Mouse (Mus musculus): ENCODE results near the gene Espn. TPM values are rescaled to one million over a fixed set of nuclear protein-coding genes. Genes with fewer than 3 reads are reported as not detected.

Gene Espn
- polyA plus RNA-seq, 1 experiment from 2014 or later, result 3.4 TPM

DNA sequence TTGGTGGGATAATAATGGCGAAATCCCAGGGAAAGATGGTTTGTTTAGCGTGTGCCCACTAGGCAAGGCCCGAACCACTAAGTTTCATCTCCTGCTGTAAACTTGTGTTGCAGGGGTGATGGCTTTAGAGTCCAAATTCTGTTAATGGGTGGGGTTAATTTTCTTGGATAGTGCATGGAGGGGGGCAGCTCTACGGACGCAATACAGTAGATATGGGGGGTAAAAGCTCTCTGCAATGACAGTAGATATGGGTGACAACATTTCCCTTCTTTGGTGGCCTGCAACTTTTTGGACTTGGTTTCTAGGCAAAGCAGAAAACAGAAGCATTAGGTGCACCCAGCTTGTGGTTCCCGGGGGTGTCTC is 25.0 kb upstream of the Espn start:
- peaks cover 15% of the 10 kb centered on the region for H3K4me1 ChIP-seq
- peaks cover 42% of the 10 kb centered on the region for H3K27me3 ChIP-seq
- WGBS, result 66% methylated on average over 6 of the region's 6 CpGs
- H3K9me3 ChIP-seq, result no peaks in the 10 kb centered on the region
- H3K27ac ChIP-seq, result 0 out of 2 replicates have a peak overlapping the region, but pooled peaks have one; percentile 62
- peak overlapping the region; percentile 96 for H3K4me2 ChIP-seq
- no peak for ATAC-seq (ENCODE audit: insufficient number of reproducible peaks, insufficient read depth, low FRiP score, low TSS enrichment, low read depth)
- no peaks in the 10 kb centered on the region for H3K36me3 ChIP-seq
- peak overlapping the region; percentile 62 for H3K4me3 ChIP-seq
- H3K9ac ChIP-seq, result peak overlapping the region; percentile 90

DNA sequence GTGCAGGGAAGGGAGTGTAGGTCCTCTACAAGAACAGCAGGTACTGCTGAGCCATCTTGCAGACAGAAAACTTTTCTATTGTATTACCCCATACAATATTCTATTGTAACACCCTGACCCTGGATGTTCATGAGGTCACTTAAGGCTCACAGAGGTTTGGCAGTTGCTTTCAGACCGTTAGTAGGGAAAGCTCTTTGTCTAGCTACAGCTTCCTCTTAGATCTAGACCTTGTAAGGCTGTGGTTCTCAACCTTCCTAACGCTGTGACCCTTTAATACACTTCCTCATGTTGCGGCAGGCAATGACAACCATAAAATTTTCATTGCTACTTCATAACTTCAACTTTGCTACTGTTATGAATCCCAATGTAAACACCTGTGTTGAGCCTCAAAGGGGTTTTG is 24.5 kb upstream of the Espn start:
- Histone ChIP-seq H3K4me3 (no peak overlapping the region), H3K27me3 (peaks cover 42% of the 10 kb centered on the region), H3K4me1 (peaks cover 15% of the 10 kb centered on the region), H3K9ac (no peak overlapping the region), H3K9me3 (peaks cover 1% of the 10 kb centered on the region; the same call in 1 of the 2 replicates), H3K36me3 (no peaks in the 10 kb centered on the region), H3K4me2 (0 out of 2 replicates have a peak overlapping the region, but pooled peaks have one; percentile 96), H3K27ac (no peak overlapping the region)
- ATAC-seq (ENCODE audit: insufficient number of reproducible peaks, insufficient read depth, low FRiP score, low TSS enrichment, low read depth), result no peak
- 70% methylated on average over 3 of the region's 3 CpGs for WGBS

DNA sequence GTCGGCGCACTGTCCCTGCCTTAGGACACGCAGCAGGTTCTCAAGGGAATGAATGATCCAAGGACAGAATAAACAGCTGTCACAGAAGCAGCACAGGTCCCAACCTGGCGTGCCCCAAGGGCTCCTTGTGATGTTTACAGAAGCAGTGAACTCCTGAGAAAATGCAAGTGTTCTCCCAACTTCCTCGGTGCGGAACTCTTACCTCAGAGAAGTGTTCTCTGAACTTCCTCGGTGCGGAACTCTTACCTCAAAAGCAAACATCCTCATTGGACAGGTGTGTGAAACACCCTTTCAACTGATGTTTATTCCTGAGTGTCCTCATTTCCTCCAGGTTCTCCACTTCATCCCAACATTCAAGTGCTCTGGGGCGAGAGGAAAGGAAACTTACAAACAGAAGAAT is 21.8 kb upstream of the Espn start:
- H3K27ac ChIP-seq, result no peak overlapping the region
- H3K4me3 ChIP-seq, result no peak overlapping the region
- peaks cover 13% of the 10 kb centered on the region for H3K4me1 ChIP-seq
- H3K9ac ChIP-seq, result no peak overlapping the region
- no peak overlapping the region for H3K4me2 ChIP-seq
- H3K36me3 ChIP-seq, result no peaks in the 10 kb centered on the region
- no peak for ATAC-seq (ENCODE audit: insufficient number of reproducible peaks, insufficient read depth, low FRiP score, low TSS enrichment, low read depth)
- peaks cover 39% of the 10 kb centered on the region for H3K27me3 ChIP-seq
- WGBS, result 81% methylated on average over 9 of the region's 9 CpGs
- peaks cover 4% of the 10 kb centered on the region; the same call in 1 of the 2 replicates for H3K9me3 ChIP-seq

GRCm38 (mm10) chr4:152173041-152173440 is 20.9 kb upstream of the Espn start:
- Histone ChIP-seq H3K4me2 (no peak overlapping the region), H3K27ac (no peak overlapping the region), H3K36me3 (no peaks in the 10 kb centered on the region), H3K4me1 (peaks cover 6% of the 10 kb centered on the region), H3K9ac (no peak overlapping the region), H3K9me3 (peaks cover 4% of the 10 kb centered on the region; the same call in 1 of the 2 replicates), H3K27me3 (peaks cover 30% of the 10 kb centered on the region), H3K4me3 (no peak overlapping the region)
- WGBS, result under 1% methylated on average over 5 of the region's 5 CpGs
- no peak for ATAC-seq (ENCODE audit: insufficient number of reproducible peaks, insufficient read depth, low FRiP score, low TSS enrichment, low read depth)

- Histone ChIP-seq H3K9ac (no peak overlapping the region), H3K36me3 (no peaks in the 10 kb centered on the region), H3K27ac (no peak overlapping the region), H3K4me1 (no peaks in the 10 kb centered on the region), H3K4me3 (no peak overlapping the region), H3K9me3 (peaks cover 4% of the 10 kb centered on the region; the same call in 1 of the 2 replicates), H3K27me3 (peaks cover 27% of the 10 kb centered on the region), H3K4me2 (no peak overlapping the region)
- ATAC-seq (ENCODE audit: insufficient number of reproducible peaks, insufficient read depth, low FRiP score, low TSS enrichment, low read depth), result no peak
- WGBS, result 86% methylated on average over 6 of the region's 6 CpGs
Observed at GRCm38 (mm10) chr4:152171543-152171942, 19.4 kb upstream of the Espn start.

DNA sequence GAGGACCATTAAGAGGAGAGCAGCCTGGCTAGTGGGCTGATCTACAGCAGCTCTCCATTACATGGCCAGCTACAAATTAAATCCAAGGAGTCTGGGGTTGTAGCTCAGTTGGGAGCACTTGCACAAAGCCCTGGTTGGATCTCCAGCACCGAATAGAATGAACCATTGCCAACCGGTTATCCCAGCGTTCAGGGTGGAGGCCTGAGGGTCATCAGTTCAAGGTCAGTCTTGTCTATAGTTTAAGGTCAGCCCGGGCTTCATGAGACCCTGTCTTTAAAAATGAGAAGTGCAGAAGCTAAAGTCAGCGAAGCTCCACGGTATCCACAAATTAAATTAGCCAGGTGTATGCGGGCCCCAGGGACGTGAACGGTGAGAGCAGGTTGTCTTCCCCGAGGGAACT is 18.1 kb upstream of the Espn start:
- no peak overlapping the region for H3K27ac ChIP-seq
- 81% methylated on average over 10 of the region's 10 CpGs for WGBS
- no peak overlapping the region for H3K4me3 ChIP-seq
- peaks cover 8% of the 10 kb centered on the region; the same call in 1 of the 2 replicates for H3K4me1 ChIP-seq
- peaks cover 20% of the 10 kb centered on the region; the same call in 1 of the 2 replicates for H3K27me3 ChIP-seq
- no peak for ATAC-seq (ENCODE audit: insufficient number of reproducible peaks, insufficient read depth, low FRiP score, low TSS enrichment, low read depth)
- H3K9me3 ChIP-seq, result peaks cover 4% of the 10 kb centered on the region; the same call in 1 of the 2 replicates
- H3K4me2 ChIP-seq, result no peak overlapping the region
- no peak overlapping the region for H3K9ac ChIP-seq
- no peaks in the 10 kb centered on the region for H3K36me3 ChIP-seq

- WGBS, result 78% methylated on average over 7 of the region's 7 CpGs
- ATAC-seq (ENCODE audit: insufficient number of reproducible peaks, insufficient read depth, low FRiP score, low TSS enrichment, low read depth), result no peak
Observed at GRCm38 (mm10) chr4:152169103-152169502, 16.9 kb upstream of the Espn start.

GRCm38 (mm10) chr4:152168052-152168451 is 15.9 kb upstream of the Espn start:
- WGBS, result 62% methylated on average over 8 of the region's 8 CpGs
- H3K9ac ChIP-seq, result no peak overlapping the region
- no peak for ATAC-seq (ENCODE audit: insufficient number of reproducible peaks, insufficient read depth, low FRiP score, low TSS enrichment, low read depth)
- H3K27ac ChIP-seq, result no peak overlapping the region
- H3K4me3 ChIP-seq, result no peak overlapping the region
- H3K4me2 ChIP-seq, result no peak overlapping the region
- H3K27me3 ChIP-seq, result peaks cover 22% of the 10 kb centered on the region
- H3K9me3 ChIP-seq, result peaks cover 4% of the 10 kb centered on the region; the same call in 1 of the 2 replicates
- H3K4me1 ChIP-seq, result peaks cover 13% of the 10 kb centered on the region; the same call in 1 of the 2 replicates
- no peaks in the 10 kb centered on the region for H3K36me3 ChIP-seq

More at GRCm38 (mm10) chr4:152169103-152169502, 16.9 kb upstream of the Espn start:
- Histone ChIP-seq H3K9me3 (peaks cover 4% of the 10 kb centered on the region; the same call in 1 of the 2 replicates), H3K9ac (no peak overlapping the region), H3K27me3 (peaks cover 18% of the 10 kb centered on the region), H3K4me3 (no peak overlapping the region), H3K4me2 (no peak overlapping the region), H3K36me3 (no peaks in the 10 kb centered on the region), H3K27ac (no peak overlapping the region), H3K4me1 (peaks cover 13% of the 10 kb centered on the region; the same call in 1 of the 2 replicates)

DNA sequence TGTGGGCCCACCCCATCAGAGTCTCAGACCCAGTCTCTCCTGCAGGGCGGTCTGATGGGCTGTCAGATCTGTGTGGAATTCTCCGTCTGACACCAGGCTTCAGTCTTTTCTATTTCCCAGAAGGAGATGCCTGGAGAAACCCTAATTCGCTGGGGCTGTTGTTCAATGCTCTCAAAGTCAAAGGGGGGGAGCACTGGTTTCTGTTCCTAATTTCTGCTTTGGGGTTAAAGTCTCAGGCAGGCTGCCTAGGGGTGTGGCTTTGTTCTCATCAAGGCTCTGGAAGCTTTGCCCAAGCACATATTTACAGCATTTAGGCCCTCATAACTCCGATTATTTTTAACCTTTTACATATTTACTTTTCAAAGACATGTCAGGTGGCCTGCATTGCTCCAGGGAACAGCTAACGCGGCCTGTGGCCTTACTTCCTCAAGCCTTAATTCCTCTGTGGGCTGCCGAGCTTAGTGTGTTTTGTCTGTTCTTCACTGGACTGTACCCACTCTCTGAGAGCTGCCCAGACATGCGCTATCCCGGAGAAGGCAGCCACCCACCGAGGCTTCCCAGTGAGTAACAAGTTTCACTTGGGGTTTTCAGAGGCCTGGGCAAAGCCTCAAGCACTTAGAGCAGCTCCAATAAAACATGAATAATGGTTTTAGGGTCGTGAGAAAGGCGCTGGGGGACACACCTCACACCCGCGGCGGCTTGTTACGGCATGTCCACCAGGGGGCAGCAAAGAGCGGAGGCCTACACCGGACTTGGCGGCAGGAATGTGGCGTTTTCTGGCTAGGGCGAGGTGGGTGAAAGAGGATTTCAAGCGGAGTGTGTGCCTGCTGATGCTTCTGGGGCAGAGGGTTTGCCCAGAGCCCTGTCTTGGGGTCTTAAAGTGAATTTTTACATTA is 13.1 kb upstream of the Espn start:
- peaks cover 49% of the 10 kb centered on the region for H3K27me3 ChIP-seq
- no peak overlapping the region; the same call in 1 of the 2 replicates for H3K27ac ChIP-seq
- no peak overlapping the region for H3K9ac ChIP-seq
- H3K4me1 ChIP-seq, result peaks cover 13% of the 10 kb centered on the region; the same call in 1 of the 2 replicates
- H3K4me2 ChIP-seq, result peak overlapping the region; percentile 22; the same call in 1 of the 2 replicates
- WGBS, result 15% methylated on average over 22 of the region's 22 CpGs
- no peaks in the 10 kb centered on the region for H3K9me3 ChIP-seq
- H3K4me3 ChIP-seq, result no peak overlapping the region
- no peaks in the 10 kb centered on the region for H3K36me3 ChIP-seq
- no peak for ATAC-seq (ENCODE audit: insufficient number of reproducible peaks, insufficient read depth, low FRiP score, low TSS enrichment, low read depth)

DNA sequence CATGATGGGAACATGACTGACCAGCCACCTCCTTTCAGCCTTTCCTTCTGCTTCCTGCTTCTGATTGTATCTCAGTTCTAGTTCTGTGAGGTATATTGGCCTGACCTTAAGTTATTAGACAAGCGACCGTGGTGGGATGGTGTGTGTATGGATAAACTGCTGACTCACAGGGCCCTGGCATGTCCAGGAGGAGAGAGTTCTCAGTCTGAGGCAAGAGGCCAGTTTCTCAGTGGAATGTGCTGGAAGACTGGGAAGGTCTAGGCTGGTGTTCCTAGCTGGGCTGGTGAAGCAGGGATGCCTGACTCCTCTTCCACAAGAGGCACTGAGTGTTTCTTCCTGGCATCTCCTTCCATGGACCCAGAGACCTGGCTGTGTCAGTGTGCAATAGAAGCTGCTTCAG is 10.6 kb upstream of the Espn start:
- 90% methylated on average over 2 of the region's 2 CpGs for WGBS
- no peak overlapping the region for H3K27ac ChIP-seq
- no peaks in the 10 kb centered on the region for H3K9me3 ChIP-seq
- H3K4me3 ChIP-seq, result no peak overlapping the region
- H3K9ac ChIP-seq, result no peak overlapping the region
- no peak overlapping the region for H3K4me2 ChIP-seq
- no peaks in the 10 kb centered on the region for H3K36me3 ChIP-seq
- no peak for ATAC-seq (ENCODE audit: insufficient number of reproducible peaks, insufficient read depth, low FRiP score, low TSS enrichment, low read depth)
- peaks cover 29% of the 10 kb centered on the region for H3K4me1 ChIP-seq
- H3K27me3 ChIP-seq, result peaks cover 62% of the 10 kb centered on the region

DNA sequence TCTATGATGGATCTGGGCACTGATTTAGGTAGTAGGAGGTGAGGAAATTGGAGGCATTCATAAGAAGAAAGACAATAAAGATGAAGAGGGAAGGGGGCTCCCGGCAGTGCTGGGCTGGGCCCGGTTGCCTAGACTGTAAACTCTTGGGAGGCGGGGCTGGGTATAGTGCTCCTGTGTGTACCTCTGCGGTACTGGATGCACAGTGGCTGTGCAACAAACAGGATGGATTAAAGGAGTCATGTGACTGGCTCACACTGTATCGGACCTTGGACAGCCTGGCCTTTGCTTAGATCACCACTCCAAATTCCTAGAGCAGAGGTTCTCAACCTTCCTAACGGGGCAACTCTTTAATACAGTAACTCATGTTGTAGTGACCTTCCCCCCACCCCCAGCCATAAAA is 9.4 kb upstream of the Espn start:
- WGBS, result 73% methylated on average over 6 of the region's 6 CpGs
- Histone ChIP-seq H3K4me3 (no peak overlapping the region), H3K27ac (no peak overlapping the region), H3K9me3 (no peaks in the 10 kb centered on the region), H3K27me3 (peaks cover 72% of the 10 kb centered on the region), H3K9ac (no peak overlapping the region), H3K4me2 (no peak overlapping the region), H3K4me1 (peaks cover 29% of the 10 kb centered on the region), H3K36me3 (no peaks in the 10 kb centered on the region)
- ATAC-seq (ENCODE audit: insufficient number of reproducible peaks, insufficient read depth, low FRiP score, low TSS enrichment, low read depth), result no peak

- no peaks in the 10 kb centered on the region for H3K36me3 ChIP-seq
- H3K27ac ChIP-seq, result no peak overlapping the region
- no peak overlapping the region for H3K4me3 ChIP-seq
- ATAC-seq (ENCODE audit: insufficient number of reproducible peaks, insufficient read depth, low FRiP score, low TSS enrichment, low read depth), result no peak
- no peaks in the 10 kb centered on the region for H3K9me3 ChIP-seq
- peaks cover 76% of the 10 kb centered on the region for H3K27me3 ChIP-seq
- no peak overlapping the region for H3K4me2 ChIP-seq
- H3K4me1 ChIP-seq, result peaks cover 26% of the 10 kb centered on the region
- WGBS, result 44% methylated on average over 4 of the region's 4 CpGs
- H3K9ac ChIP-seq, result no peak overlapping the region
Observed at GRCm38 (mm10) chr4:152160748-152161147, 8.6 kb upstream of the Espn start.
